Mouse (Mus musculus): ENCODE results near the gene Rnaset2b. TPM values are rescaled to one million over a fixed set of nuclear protein-coding genes. Genes with fewer than 3 reads are reported as not detected.
"Not testable (repeated sequence)": the region's sequence is repeated elsewhere in the genome, so short reads cannot be mapped to it uniquely, and the experiment has no call there.

Gene Rnaset2b
- polyA plus RNA-seq, 1 experiment from 2014 or later = 410 TPM

DNA sequence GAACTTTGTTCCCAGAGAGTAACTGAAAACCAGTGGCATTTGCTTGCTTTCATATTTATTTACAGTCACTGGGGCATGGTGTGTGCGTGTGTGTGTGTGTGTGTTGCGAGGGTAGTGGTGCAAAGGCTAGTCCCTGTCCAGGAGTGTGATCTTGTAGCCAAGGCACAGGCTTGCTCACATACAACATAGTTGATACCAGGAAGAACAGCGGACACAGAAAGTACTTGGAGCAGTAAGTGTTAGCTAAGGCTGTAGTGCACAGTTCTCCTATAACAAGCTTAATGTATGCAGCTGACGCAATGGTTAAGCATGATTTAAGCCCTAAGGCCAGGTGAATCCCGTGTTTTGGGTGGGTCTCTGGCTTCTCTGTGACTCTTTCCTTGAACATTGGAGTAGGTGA, 8.9 kb downstream of the Rnaset2b start:
- DNase-seq (ENCODE audit: low spot score) = peak; percentile 3

DNA sequence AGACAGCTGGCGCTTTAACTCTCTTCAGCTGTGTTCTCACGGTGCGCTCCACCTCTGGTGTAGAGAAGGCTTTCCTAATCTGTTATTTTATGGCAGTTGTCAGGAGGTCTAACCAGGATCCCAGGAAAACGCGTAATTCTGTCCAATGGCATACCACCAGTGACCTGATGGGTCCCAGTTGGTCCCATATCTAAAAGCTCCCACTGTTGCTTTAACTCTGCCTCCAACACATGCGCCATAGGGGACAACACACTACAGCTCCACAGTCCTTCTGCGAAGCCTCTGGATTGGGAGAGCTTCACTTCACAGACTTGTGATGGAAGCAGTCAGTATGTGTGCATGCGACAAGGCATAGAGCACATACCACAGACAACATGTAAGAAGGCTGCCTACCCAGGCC, 9.7 kb downstream of the Rnaset2b start:
- not testable (repeated sequence) for DNase-seq (ENCODE audit: low spot score)

DNA sequence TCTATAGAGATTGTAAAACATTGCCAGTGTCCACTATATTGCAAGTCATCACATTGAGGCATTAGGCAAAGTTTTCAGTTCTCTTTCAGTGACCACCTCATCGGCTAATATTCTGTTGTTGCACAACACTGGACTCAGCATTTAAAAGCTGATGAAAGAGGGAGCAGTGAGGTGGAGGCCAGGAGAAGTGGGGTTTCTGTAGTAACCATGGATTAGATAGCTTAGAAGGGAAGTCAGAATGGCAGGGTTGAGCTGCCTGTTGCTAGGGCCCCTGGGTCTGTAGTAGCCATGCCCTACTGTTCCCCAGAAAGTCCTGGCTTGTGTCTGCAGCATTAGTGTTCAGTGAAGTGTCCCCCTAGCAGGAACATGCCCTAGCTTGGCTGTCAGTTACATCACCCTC, 15.7 kb downstream of the Rnaset2b start:
- DNase-seq (ENCODE audit: low spot score) = not testable (repeated sequence)

DNA sequence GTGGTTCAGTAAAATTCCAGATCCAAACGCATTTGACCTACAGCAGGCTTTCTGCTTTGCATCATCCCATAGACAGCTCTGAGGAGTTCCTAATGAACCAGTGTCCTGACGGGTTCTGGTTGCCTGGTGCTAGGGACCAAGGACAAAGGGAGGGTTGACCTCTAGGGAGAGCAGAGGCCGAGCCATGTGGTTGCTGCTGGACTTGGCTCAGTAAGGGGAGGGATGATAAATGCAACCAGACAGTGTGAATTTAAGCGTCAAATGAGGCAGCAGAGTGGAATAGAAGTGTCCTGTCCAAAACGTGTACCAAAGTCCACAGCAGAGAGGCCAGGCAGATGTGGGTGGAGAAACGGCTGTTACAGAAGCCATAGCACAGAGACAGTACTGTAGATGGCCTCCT, 25.1 kb downstream of the Rnaset2b start:
- not testable (repeated sequence) for DNase-seq (ENCODE audit: low spot score)

DNA sequence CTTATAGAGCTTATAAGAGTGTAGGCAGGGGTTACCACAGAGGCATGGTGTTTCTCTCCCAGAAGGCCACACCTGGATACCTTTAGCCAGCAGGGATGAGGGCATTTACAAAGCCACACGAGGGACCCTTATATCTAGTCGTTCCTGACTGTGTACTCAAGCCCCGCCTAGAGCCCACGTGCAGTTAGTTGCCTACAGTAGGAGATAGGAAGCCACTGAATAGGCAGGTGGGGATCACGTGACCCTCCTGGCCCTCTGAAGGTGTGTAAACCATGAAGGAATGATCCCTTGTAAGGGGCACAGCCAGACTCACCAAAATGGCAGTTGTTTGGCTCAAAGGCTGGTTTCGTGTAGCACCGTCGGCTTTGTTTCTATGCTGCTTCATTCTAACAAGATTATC, 26.4 kb downstream of the Rnaset2b start:
- not testable (repeated sequence) for DNase-seq (ENCODE audit: low spot score)

DNA sequence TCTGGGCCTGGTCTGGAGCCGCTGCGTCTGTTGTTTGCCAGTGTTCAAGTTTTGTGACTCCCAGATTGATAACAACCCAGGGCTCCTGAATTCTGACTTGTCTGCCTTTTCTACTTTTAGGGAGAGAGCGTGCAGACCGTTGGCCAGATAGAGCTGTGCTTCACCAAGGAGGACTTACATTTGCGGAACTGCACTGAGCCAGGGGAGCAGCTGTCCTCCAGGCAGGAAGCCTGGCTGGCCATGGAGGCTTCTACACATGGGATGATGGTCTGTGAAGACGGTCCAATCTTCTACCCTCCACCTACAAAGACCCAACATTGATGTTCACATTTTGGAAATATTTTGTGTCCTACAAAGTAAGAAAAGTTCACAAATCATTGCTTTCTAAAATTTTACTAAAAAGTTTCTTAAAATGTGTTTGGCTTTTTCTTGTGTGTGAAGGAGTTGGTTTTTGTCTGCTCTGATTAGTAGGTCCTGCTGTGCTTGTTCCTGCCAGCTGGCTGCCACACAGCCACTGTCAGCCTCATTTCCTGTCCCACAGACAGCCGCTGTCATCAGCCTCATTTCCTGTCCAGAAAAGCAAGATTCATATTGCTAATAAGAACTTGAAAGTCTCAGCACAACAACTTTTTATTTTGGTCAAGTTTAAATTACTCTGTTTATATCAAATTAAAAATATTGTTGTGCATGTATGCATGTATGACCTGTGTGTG, 27.5 kb downstream of the Rnaset2b start:
- DNase-seq (ENCODE audit: low spot score) = not testable (repeated sequence)

DNA sequence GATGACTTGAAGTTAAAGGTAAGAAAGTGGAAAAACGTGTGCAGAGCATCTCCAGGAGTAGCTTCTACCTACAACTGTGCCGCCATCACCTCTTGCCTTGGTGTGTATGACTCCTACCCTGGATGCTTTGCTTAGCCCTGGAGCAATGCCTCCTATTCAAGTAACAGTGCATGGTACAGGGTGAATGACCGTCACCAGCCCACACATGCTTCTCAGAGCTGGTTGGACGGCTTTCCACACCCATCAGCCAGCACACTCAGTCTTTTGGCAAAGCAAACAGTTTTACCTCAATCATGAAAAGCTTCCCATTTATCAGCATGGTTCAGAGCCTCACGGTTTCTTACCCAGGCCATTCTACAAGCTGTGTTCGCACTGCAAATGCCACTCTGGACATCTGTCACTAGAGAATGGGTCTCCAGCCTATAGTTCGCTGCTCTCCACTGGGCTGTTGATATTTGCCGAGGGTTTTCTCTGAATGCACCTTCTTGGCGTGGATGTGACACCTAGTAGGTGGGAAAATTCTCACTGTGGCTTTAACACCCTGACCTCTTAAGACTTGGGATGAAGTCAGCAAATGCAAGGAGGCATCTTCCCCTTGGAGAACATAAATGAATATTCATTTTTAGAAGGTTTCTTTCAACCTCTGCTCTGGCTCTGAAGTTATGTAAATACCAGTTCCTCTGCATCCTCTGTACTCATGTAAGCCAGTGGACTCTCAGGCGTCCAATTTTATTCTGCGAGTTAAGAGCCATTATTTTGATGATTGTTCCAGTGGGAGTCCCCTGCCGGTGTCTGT, 31.6 kb downstream of the Rnaset2b start:
- not testable (repeated sequence) for DNase-seq (ENCODE audit: low spot score)

DNA sequence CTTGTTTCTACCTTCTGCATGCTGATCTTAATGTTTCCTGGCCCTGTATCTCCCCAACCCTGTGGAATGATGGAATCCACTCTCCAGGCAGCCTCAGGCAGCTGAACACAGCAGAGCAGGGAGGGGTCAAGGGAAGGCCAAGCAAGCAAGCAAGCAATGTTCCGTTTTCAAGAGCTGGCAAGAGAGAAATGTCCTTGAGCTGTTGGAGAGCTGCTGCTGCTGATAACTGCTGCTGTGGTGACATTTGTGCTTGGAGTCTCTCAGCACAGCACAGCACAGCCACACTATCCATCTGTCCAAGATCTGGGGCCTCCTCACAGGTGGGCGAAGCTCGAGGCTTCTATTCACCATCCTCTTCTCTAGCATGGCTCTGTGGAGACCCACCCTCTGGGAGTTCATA, 33.0 kb downstream of the Rnaset2b start:
- DNase-seq (ENCODE audit: low spot score) = not testable (repeated sequence)

DNA sequence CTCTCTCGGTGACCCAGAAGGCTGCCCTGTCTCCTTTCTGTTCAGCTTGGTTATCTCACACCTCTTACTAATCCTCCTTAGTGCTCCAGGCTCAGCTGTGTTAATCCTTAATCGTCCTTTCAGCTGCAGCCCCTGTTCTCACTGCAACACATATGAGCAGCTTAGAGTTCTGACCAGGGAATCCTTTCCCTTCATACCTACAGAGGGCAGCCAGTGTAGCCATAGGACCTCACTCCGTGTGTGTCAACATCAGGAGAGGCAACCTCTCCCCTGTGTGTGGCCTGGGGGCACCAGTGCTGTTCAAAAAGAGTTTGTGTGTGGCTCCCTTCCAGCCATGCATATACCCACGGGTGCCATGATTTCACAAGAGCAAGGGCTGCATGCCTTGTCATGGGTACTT, 35.2 kb downstream of the Rnaset2b start:
- not testable (repeated sequence) for DNase-seq (ENCODE audit: low spot score)

DNA sequence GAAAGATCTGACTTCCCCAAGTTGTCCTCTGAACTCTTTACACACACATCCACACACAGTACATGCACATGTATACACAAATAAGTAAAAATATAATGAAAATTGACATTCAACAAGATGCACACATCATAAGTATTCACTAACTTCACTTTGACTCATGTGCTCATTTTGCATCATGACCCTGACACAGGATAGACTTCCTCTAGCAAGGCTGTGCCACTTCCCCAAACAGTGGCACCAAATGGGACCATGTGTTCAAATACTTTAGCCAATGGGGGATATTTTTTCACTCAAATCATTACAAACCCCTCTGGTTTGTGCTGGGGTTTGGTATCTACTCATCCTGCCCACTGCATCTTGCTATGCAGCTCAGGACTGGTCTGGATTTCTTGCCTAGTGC, 38.5 kb downstream of the Rnaset2b start:
- DNase-seq (ENCODE audit: low spot score) = not testable (repeated sequence)

DNA sequence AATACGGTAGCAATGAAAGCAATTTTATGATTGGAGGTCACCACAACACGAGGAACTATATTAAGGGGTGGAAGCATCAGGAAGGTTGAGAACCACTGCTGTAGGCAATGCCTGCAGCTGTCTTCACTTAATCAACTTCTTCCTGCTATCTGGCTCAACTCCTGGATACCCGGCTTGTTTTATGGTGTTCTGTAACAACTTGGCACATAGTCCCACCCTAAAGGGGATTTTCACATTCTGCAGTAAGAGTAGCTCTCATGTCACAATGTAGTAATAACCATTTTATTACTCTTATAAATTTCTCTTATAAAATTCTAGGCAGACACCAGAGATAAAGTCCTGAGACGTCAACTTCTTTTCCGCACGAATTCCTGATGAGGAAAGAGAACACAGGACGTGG, 39.0 kb downstream of the Rnaset2b start:
- not testable (repeated sequence) for DNase-seq (ENCODE audit: low spot score)

DNA sequence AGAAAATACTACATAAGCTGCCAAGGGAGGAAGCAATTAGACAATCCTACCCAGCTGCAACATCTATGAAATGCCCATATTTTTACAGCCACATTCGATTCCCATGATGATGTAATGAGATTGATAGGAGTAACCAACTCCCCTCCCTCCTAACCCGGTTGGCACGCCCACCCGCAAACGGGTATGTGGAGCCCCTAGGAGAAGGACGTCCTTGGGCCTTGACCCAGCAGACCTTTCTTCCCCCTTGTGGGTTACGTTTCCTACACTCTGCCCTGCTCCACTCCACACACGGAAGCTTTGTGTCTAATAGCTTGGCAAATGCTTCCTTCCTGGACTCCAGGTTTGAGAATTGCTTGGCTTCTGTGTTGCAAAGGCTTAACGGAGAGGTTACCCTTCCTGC, 39.5 kb downstream of the Rnaset2b start:
- not testable (repeated sequence) for DNase-seq (ENCODE audit: low spot score)

DNA sequence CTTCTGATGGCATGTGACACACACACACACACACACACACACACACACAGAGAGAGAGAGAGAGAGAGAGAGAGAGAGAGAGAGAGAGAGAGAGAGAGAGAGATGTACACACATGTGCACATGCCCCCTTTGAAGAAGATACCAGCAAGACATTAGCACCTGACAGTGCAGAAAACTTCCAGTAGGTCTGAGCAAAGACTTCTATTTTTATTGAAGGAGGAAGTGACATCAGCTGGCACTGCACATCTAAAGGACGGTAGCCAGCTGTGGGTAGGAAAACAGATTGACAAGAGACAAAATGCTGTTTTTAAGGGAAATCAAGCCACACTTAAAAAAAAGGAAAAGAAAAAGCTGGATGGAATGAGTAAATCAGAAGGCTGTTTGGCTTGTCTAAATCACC, 43.8 kb downstream of the Rnaset2b start:
- peak; percentile 1 for DNase-seq (ENCODE audit: low spot score)

DNA sequence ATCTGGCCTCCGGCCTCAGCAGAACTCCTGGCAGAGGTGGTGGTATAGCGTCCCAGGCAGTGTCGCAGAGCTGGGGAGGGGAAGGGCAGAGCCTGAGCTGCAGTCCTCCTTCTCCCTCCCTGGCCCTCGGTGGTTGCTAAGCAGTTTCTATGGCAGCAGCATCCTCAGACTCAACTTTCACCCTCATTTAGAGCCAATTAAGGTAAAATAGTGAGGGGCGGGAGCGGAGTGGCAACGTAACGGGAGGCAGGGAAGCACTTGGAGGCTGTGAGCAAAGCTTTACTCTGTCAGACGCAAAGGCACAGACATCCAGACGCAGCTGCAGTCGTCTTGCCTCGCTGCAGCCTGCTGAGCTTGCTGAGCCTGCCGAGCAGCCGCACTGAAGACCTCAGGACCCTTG, 54.8 kb downstream of the Rnaset2b start, which contains the start of gene Gm1604a:
TSS of gene Gm1604a (plus strand) at position 312 of the 400 bp plus-strand sequence.
- DNase-seq (ENCODE audit: low spot score) = not testable (repeated sequence)

DNA sequence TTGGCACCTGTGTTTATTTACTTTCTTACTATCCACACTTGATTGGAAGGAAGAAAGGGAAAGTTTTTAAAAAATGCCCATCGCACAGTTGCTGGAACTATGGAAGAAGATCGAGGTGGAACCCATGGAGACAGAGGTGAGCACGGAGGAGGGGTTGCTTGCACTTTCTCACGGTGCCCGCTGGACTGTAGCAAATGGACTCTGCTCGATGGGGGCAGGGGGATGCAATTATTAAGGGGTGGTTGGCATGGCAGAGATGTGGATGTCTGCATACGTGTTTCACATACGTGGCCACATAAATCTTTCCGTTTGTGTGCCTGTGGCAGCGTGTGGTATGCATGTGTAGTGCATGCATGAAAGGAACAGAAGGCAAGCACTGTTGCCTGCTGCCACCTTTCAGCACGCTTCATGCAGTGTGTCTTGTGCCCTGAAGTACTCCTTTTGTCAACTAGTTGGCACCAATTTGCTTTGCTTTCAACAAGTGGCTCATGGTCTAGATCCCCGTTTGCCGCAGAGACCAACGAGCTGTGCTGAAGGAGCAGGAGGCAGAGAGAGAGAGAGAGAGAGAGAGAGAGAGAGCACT, 55.4 kb downstream of the Rnaset2b start:
- DNase-seq (ENCODE audit: low spot score) = not testable (repeated sequence)

DNA sequence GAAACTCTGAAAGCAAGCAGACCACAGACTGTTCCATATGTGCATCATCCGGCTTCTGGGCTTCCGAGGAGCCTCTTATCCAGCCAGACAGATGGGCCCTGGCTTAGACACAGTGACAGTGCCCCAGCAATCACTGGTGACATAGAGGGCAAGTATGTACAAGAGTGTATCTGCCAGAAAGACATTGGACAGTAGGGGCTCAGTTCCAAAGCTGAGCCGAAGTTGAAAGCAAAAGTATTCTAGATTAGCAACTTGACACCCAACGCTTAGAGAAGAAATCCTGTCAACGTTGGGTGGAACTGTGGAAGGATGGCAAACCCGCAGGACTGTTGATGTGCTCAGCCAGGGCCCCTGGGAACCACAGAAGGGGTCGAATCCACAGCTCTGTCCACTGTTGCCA, 59.8 kb downstream of the Rnaset2b start:
- not testable (repeated sequence) for DNase-seq (ENCODE audit: low spot score)

DNA sequence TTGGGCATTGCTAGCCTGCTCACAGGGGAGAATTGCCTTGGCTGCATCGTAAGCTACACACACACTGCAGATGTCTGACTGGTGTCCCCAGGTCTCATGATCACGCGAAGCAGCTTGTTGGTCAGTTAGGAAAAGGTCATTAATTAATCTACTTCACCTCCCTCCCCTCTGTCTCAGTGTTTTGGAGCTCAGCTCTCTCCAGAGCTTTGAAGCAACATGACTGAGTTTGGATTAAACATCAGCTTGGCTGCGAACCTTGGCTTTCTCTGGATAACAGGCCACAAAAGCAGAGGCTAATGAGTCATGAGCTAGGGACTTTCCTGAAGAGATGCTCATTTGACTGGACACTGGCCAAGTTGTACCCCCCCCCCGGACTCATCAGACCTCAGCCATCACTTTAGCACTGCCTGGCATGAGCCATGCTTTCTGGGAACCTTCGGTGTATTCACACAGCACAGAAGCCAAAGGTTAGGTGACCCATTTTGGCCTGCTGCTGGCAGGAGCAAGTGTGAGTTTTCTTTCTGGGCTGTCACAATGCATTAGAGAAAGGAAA, 60.3 kb downstream of the Rnaset2b start:
- not testable (repeated sequence) for DNase-seq (ENCODE audit: low spot score)

DNA sequence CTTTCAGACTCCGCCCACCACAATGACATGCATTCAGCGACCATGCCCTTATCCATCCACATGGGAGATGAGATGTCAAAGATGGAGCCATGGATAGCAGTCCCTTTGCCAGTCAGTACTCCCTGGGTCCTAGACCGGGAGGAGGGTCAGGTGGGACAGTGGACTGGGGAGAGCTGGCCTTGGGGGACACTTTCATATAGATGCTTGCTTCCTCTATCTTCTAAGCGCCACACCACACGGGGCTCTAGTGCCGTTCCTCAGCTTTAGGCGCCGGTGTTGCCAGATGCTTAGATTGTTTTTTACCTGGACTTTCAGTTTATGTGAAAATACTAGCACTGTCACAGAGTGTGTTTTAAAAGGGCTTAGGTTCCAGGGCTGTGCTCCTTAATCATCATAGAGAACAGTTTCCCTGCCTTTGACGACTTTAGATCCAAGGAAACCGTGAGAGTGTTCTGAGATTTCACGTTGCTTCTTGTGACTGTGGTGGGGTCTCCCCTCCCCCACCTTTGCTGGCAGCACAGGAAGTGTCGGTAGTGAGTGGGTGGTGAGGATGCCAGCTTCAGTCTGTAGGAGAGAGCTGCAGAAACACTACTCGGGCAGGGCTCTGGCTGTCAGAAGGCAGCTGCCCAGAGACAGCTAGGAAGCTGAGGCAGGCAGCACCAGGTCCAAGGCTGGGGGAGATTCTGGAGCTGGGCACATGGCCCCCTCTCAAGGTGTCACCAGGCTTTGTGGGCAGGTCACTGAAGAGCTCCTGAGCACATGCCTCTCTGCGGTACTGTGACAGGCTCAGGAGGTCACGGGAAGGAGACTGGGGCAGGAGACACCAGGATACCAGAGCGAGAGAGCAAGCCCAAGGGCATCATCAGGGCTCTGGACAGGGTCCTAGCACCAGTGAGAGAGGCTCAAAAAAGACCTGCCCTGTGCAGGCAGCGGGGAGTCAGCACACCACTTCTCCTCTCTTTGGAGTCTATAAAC, 63.0 kb downstream of the Rnaset2b start:
- not testable (repeated sequence) for DNase-seq (ENCODE audit: low spot score)

All from thymus, postnatal 0 days (tissue).